Mouse (Mus musculus): ENCODE measurements at regions not wholly inside any gene's neighbourhood (a gene's known extent, or its start where the extent isn't known, plus 50 kb on each side); places are given as distances from the start of the nearest gene placed in this dataset.

DNA sequence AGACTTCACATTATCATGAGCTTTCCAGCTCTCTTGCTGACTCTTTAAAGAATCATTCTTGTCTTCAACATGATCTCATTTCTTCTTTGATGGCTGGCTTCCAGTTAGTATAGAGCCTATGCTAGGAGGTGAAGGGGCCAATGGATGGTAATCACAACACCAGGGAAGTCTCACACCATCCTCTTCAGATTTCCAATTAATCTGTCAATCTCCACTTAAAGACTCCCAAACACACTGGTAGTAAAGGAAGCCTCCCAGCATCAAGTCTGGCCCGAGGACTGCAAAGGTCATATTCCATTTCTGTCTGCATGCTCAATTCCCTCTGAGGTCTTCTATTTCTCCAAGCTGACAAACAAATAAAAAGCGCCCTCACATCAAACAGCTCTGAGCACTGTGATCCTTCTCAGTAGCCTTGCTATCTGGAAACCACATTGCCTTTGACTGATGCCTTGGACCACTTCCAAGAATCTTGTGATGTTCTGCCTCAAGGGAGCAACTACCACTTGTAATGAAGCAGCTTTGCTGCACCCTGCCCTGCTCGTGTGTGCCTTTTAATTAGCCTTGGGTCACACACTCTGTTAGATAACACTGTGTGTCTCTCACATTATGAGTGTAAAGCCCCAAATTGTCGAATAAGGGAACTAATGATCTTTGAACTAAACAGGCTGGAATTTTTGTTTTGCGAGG, 629.0 kb upstream of the Cdh10 start:
- DNase-seq, result peak in 1 of 2 experiments; percentile 24

DNA sequence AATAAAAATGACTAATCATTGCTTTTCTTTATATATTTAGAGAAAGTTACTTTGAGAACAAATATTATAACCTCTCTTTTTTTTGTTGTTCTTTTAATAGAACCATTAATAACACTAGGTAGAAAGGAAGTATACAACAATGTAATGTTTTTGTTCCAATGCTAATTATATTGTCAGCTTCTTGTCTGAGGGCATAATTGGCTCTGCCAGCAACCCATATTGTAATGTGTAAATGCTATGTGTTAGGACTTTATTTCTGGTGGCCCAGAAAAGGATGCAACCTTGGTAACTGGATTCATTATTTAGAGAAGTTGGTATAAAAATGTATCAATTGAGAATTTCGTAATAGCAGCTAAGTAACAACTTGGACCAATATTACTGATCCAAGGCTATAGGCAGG, 628.3 kb upstream of the Cdh10 start:
- DNase-seq, result no peak

DNA sequence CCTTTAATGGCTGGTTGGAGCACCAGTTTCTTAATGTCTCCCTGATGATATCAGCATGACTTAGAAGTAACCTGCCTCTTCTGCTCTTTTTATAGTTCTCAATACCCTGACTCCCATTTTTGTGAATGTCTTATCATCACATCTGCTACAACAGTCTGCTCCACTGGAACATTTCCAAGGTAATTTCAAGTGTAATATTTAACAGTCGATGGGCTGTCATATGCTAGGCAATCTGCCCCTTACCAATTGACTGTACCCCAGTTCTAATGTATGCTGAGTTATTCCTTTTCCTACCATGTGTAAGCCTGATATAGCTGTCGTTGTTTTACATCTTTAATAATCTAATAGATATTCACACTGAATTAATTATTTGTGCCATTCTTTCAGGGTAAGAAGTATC, 607.6 kb upstream of the Cdh10 start:
- no peak for DNase-seq

DNA sequence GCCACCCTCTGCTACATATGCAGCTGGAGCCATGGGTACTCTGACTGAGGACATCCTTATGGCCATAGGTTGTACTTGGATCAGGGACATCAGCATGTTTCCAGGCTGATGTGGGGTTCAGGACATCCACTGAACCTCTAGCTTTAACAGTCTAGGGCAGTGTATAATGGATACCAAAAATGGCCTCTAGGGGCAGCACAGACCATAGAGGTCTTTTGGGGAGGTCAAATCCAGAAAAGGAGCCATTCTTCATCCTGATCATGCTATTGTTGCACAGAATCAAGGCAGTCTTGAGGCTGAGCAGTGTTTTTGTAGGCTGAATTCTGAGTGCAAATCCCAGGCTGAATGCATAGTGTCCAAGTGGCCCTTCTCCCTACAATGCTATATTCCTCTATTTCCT, 598.8 kb upstream of the Cdh10 start:
- no peak for DNase-seq

All from kidney, postnatal 25 days (tissue).